Mouse (Mus musculus): Measurements from ENCODE around the gene Shc2.

DNA sequence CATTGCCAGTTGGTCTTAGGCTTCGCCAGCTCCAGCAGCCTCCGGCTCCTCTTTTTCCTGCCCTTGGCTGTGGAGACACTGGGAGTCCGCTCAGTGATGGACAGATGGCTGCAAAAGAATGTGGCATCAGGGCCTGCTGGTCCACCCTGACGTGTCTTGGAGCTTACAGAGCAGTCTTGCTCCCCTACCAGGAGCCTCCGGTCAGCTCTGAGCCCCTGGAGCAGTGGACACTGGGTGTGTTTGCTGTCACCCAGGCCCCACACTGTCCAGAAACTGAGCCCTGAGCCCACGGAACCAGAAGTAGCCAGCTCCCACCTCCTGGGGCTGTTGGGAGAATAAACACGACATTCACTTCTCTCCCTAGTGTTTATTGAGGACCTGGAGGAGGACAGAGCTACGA lies 51.5 kb downstream of the Shc2 start:
- no peak for TF ChIP-seq CTCF (IDR thresholded peaks at IDR 0.05; ENCODE audit: extremely low read depth, insufficient read length, insufficient replicate concordance, low read depth, low read length)
- TF ChIP-seq POLR2A (IDR thresholded peaks at IDR 0.05; ENCODE audit: low read depth, low read length), result no peak
